Mouse (Mus musculus) forebrain, embryonic 15.5 days (tissue): Measurements from ENCODE around the gene Cldn7. TPM values are rescaled to one million over a fixed set of nuclear protein-coding genes. Genes with fewer than 3 reads are reported as not detected.

Experiments used
- ATAC-seq: fragments of 200-750 bp; cut with Nextera tagmentation; replicated peaks from 2 replicates; pipeline ENCODE4 v1.8.0; 2017; ENCODE audit warnings: mild to moderate bottlenecking, moderate TSS enrichment, moderate library complexity
- H3K27ac ChIP-seq: fragments of 300-500 bp; sonication (generic); replicated peaks from 2 replicates; pipeline ENCODE4 v1.5.1; 2015; ENCODE audit warnings: mild to moderate bottlenecking, inconsistent platforms
- H3K27me3 ChIP-seq: fragments of 300-500 bp; sonication (generic); 2 replicates; pipeline ENCODE4 v1.6.1; 2015; ENCODE audit warnings: inconsistent platforms
- H3K36me3 ChIP-seq: fragments of 300-500 bp; sonication (generic); 2 replicates; pipeline ENCODE4 v1.6.1; 2015; ENCODE audit warnings: mild to moderate bottlenecking, inconsistent platforms
- H3K4me1 ChIP-seq: fragments of 300-500 bp; sonication (generic); 2 replicates; pipeline ENCODE4 v1.6.1; 2015; ENCODE audit warnings: inconsistent platforms
- H3K4me2 ChIP-seq: fragments of 300-500 bp; sonication (generic); replicated peaks from 2 replicates; pipeline ENCODE4 v1.6.1; 2015; ENCODE audit warnings: mild to moderate bottlenecking, inconsistent platforms
- H3K4me3 ChIP-seq: fragments of 300-500 bp; sonication (generic); 2 replicates; pipeline ENCODE4 v1.5.1; 2015; ENCODE audit warnings: mild to moderate bottlenecking, inconsistent platforms
- H3K9ac ChIP-seq: fragments of 300-500 bp; sonication (generic); replicated peaks from 2 replicates; pipeline ENCODE4 v1.6.1; 2015; ENCODE audit warnings: mild to moderate bottlenecking, inconsistent platforms
- H3K9me3 ChIP-seq: fragments of 300-500 bp; sonication (generic); 2 replicates; pipeline ENCODE4 v1.6.1; 2016; ENCODE audit warnings: inconsistent platforms
- WGBS: fragments of 180-500 bp; shearing (Covaris S2); methylation state at CpG from one replicate; pipeline ENCODE4 v1.1.7; 2015; ENCODE audit warnings: mixed read lengths; 5-methylcytosine and 5-hydroxymethylcytosine counted together
- polyA plus RNA-seq: library from polyadenylated mRNA; unstranded; fragments of >200 nt; fragmentation: Nextera tagmentation; extraction: Ambion mirVana; gene quantifications from 2 replicates; pipeline ENCODE4 v1.2.1, GENCODE M21; 2015

Cldn7 gene
- polyA plus RNA-seq, 1 experiment from 2014 or later, result 0.56 TPM

DNA sequence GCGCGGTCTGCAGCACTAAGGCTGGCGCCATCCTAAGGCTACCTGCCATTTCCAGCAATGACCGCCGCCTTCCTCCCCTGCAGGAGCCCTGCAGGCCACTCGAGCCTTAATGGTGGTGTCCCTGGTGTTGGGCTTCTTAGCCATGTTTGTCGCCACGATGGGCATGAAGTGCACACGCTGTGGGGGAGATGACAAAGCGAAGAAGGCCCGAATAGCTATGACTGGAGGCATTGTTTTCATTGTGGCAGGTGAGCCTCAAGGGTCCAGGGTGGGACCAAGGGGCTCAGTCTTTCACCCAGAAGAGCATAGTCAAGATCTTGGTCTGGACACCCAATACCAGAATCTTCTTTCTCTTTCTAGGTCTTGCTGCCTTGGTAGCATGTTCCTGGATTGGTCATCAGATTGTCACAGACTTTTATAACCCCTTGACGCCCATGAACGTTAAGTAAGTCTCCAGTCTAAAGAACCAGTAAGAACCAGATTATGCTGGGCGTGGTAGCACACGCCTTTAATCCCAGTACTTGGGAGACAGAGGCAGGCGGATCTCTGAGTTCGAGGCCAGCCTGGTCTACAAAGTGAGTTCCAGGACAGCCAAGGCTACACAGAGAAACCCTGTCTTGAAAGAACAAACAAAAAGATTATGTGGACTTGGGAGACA lies 2.4 kb downstream of the Cldn7 start:
- H3K4me3 ChIP-seq, result peak overlapping the region; percentile 26
- no peak overlapping the region for H3K27ac ChIP-seq
- ATAC-seq, result no peak
- peaks cover 14% of the 10 kb centered on the region for H3K4me1 ChIP-seq
- WGBS, result 37% methylated on average over 17 of the region's 17 CpGs
- H3K9me3 ChIP-seq, result no peaks in the 10 kb centered on the region
- peaks cover 34% of the 10 kb centered on the region for H3K36me3 ChIP-seq
- H3K4me2 ChIP-seq, result peak overlapping the region; percentile 36
- H3K27me3 ChIP-seq, result peaks cover 57% of the 10 kb centered on the region
- H3K9ac ChIP-seq, result peak overlapping the region; percentile 5; the same call in 1 of the 2 replicates

DNA sequence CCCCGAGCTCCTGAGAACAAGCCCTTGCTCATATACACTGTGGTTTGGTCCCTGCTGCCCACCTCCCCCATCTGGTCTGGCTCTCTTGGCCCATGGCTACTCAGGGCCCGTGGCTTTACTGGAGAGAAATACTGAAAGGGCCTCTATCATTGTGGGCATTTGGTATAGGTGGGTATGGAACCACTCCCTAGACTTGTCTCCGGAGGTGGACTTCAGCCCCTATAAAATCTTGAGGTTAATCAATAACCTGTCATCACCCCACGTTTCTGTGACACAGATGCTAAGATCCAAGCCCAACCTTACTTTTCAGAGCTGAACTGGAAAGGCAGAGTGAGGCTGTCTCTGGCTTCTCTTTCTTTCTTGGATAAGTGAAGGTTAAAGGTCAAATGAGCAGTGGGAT lies 4.2 kb downstream of the Cldn7 start:
- Histone ChIP-seq H3K9me3 (no peaks in the 10 kb centered on the region), H3K27me3 (peaks cover 39% of the 10 kb centered on the region), H3K4me2 (no peak overlapping the region), H3K9ac (no peak overlapping the region), H3K27ac (no peak overlapping the region), H3K4me1 (peaks cover 14% of the 10 kb centered on the region), H3K4me3 (no peak overlapping the region), H3K36me3 (peaks cover 46% of the 10 kb centered on the region)
- no peak for ATAC-seq
- 93% methylated on average over 4 of the region's 4 CpGs for WGBS

DNA sequence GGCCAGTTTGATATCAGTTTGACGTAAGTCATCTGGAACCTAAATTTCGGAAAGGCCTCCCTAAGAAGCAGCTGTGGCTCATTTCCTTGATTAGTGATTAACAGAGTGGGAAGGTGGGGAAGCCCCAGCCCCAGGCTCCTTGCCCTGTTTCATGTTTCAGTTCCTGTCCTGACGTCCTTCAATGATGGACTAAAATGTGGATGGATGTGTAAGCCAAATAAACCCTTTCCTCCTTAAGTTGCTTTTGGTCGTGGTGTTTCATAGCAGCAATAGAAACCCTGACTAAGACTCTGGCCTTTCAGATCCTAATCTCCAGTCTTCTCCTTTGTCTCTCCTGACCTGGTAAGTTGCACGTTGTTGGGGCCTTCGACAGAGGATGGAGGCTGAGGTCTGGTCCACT lies 5.6 kb downstream of the Cldn7 start:
- Histone ChIP-seq H3K4me1 (peaks cover 14% of the 10 kb centered on the region), H3K36me3 (peaks cover 60% of the 10 kb centered on the region), H3K4me3 (no peak overlapping the region), H3K9me3 (no peaks in the 10 kb centered on the region), H3K4me2 (no peak overlapping the region), H3K27me3 (peaks cover 25% of the 10 kb centered on the region), H3K27ac (no peak overlapping the region), H3K9ac (no peak overlapping the region)
- no peak for ATAC-seq
- WGBS, result 91% methylated on average over 6 of the region's 6 CpGs

DNA sequence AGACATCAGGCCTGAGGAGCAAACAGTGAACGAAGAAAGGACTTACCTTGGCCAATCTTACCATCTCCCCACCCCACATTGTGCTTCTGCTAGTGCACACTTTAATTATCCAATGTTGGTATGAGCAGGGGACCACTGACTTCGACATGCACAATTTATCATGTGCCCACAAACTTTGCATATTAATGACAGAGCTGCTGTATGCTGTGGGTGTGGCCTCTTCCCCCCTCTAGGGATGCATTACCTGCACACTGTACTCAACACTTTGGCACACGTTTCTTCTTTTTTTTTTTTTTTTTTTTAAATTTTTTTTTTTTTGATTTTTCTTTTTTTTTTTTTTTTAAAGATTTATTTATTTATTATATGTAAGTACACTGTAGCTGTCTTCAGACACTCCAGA lies 6.2 kb downstream of the Cldn7 start:
- WGBS, result 86% methylated on average over 3 of the region's 3 CpGs
- peaks cover 21% of the 10 kb centered on the region for H3K27me3 ChIP-seq
- H3K36me3 ChIP-seq, result peaks cover 63% of the 10 kb centered on the region

DNA sequence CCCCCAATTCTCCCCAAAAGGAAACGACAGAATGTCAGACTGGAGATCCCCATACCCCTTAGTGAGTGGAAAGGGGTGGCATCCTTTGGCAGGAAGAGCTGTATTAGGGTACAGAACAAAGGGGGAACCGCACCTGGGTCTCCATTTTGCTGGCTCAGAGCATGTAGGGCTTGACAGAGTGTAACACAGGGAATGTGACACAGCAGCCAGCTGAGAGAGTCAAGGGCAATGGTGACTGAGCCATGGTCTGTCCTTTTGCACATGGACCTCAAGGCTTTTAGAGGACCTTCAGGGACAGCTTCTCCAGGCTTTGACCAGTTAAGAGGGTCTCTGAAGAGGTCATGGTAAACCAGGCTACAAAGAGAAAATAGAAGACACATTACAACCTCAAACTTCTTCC lies 10.3 kb downstream of the Cldn7 start:
- no peaks in the 10 kb centered on the region for H3K9me3 ChIP-seq
- no peak for ATAC-seq
- no peak overlapping the region for H3K27ac ChIP-seq
- peaks cover 62% of the 10 kb centered on the region for H3K36me3 ChIP-seq
- H3K27me3 ChIP-seq, result no peaks in the 10 kb centered on the region
- peaks cover 14% of the 10 kb centered on the region for H3K4me1 ChIP-seq
- 97% methylated on average over 2 of the region's 2 CpGs for WGBS
- no peak overlapping the region for H3K4me3 ChIP-seq
- H3K4me2 ChIP-seq, result no peak overlapping the region
- no peak overlapping the region for H3K9ac ChIP-seq

More for the DNA sequence above, 6.2 kb downstream of the Cldn7 start:
- Histone ChIP-seq H3K27ac (no peak overlapping the region), H3K9me3 (no peaks in the 10 kb centered on the region), H3K4me3 (no peak overlapping the region), H3K4me1 (peaks cover 9% of the 10 kb centered on the region), H3K4me2 (no peak overlapping the region), H3K9ac (no peak overlapping the region)
- ATAC-seq, result no peak

DNA sequence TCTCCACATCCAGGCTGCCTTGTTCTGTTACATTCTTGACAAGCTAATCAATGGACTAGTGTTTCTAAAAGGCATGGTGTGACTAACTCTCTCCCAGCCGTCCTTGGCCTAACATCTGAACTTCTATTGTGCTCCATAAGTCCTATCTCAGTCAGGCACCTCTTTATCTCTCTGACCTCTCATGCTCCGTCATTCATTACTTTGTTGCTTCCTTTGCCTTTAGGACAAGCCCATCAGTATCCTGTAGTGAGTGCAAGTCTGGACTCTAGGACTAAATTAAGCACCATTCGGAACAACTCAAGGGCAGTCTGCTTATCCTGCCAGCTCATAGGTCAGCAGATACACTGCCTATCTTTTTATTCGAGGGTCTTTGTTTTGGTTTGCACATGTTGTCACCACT lies 11.7 kb downstream of the Cldn7 start:
- H3K4me2 ChIP-seq, result no peak overlapping the region

DNA sequence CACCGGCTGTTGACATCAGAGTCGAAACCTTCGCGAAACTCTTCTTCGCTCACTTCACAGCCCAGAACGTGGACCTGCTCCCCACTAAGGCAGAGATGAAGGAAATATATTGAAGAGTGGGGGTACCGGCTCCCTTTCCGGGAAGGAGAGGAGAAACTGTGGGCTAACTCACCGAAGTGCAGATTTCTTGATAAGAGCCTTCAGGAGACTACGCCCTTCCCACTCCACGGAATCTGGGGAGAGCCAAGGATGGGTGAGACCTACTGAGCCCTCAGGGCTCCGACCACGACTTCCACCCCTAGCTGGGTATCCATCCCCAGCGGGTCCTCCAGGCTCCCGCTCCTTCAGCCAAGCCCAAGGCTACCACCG lies 15.2 kb downstream of the Cldn7 start:
- 4% methylated on average over 16 of the region's 16 CpGs for WGBS
- no peak; the same call in 1 of the 2 replicates for ATAC-seq

More for the DNA sequence above, 11.7 kb downstream of the Cldn7 start:
- Histone ChIP-seq H3K9me3 (no peaks in the 10 kb centered on the region), H3K4me3 (no peak overlapping the region), H3K27ac (no peak overlapping the region), H3K4me1 (peaks cover 14% of the 10 kb centered on the region), H3K36me3 (peaks cover 53% of the 10 kb centered on the region), H3K9ac (no peak overlapping the region), H3K27me3 (no peaks in the 10 kb centered on the region)
- WGBS, result 85% methylated on average over 4 of the region's 4 CpGs
- ATAC-seq, result no peak

DNA sequence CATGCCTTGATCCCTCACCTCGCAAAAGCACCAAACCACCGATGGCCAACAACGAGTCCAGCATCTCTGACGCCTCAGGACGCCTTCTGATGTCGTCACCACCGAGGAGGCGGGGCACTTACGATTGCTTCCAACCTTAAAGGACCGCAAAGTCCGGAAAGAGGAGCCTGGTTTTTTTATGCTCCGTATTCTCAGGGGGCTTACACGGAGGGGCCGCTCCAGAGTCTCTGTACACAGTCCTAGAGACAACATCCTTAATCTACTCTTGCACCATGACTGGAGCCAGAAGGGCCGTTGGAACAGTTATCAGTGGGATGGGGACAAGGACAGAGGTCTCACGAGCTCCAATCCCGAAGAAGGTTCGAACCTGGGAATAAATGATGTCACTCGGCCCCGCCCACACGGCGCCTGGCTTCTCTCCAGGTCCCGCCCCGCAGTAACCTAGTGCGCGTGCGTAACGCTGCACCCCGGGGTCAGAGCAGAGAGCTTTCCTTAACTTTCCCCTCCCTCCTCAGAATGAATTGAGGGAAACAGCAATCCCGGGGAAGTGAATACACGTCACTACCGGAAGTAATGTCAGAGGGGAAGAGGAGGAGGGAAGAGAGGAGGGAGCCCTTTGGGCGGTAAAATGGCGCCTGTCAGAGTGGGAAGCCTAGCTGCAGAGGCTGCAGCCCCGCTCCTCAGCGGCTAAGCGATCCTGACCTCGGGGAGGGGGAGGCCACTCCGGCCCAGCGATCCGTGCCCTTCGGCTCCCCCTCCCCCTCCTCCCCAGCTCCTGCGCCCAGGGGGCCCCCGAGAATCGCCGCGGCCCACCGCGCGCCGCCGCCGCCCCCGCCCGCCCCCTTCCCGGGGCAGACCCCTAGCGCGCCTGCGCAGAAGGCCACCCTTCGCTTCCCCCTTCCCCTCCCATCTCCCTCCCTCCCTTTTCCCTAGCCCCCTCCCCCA lies 15.9 kb downstream of the Cldn7 start:
- peak overlapping the region; percentile 74 for H3K4me3 ChIP-seq
- no peaks in the 10 kb centered on the region for H3K27me3 ChIP-seq
- under 1% methylated on average over 54 of the region's 60 CpGs for WGBS

More for the DNA sequence above, 15.2 kb downstream of the Cldn7 start:
- peaks cover 37% of the 10 kb centered on the region for H3K4me1 ChIP-seq
- peak overlapping the region; percentile 71 for H3K4me2 ChIP-seq
- no peaks in the 10 kb centered on the region for H3K27me3 ChIP-seq
- H3K4me3 ChIP-seq, result peak overlapping the region; percentile 74
- H3K36me3 ChIP-seq, result peaks cover 33% of the 10 kb centered on the region
- H3K9ac ChIP-seq, result peak overlapping the region; percentile 65
- no peaks in the 10 kb centered on the region for H3K9me3 ChIP-seq
- peak overlapping the region; percentile 100 for H3K27ac ChIP-seq

DNA sequence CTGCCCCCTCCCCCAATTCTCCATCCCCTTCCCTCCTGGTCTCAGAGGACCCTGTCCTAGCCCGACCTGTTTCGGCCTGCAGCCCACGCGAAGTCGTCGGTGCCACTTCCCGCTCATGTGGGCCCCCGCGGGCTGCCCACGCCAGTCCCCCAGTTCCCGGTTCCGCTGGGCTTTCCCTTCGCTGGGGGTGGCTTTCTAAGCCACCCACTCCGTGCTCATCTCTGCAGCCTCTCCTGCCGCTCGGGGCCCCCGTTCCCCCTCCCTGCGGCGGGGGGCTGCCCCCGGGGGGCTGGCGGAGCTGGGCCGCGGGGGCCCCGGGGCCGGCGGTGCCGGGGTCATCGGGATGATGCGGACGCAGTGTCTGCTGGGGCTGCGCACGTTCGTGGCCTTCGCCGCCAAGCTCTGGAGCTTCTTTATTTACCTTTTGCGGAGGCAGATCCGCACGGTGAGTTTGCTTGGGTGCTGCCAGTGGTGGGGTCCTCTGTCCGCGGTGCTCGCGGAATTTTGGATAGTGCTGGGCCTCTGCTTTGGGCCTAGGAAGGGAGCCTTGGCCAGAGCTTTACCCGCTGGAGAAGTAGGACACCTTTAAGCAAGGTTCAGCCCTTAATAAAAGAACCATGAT lies 16.7 kb downstream of the Cldn7 start, which contains the start of gene Ctdnep1:
Ctdnep1 (plus strand) TSS at position 16 of the 622 bp plus-strand sequence.
- peak within 1 kb of the TSS; percentile 100 for H3K27ac ChIP-seq
- H3K4me1 ChIP-seq, result peaks cover 37% of the 10 kb centered on the region
- H3K4me2 ChIP-seq, result peak within 1 kb of the TSS; percentile 71
- no peaks in the 10 kb centered on the region for H3K9me3 ChIP-seq
- H3K27me3 ChIP-seq, result no peaks in the 10 kb centered on the region
- ATAC-seq, result no peak; the same call in 1 of the 2 replicates
- H3K4me3 ChIP-seq, result peak within 1 kb of the TSS; percentile 74
- H3K36me3 ChIP-seq, result peaks cover 36% of the 10 kb centered on the region
- peak within 1 kb of the TSS; percentile 98 for H3K9ac ChIP-seq
- WGBS, result 0% methylated on average over 30 of the region's 43 CpGs

More for the DNA sequence above, 15.9 kb downstream of the Cldn7 start:
- peak overlapping the region; percentile 100 for H3K27ac ChIP-seq
- peaks cover 33% of the 10 kb centered on the region for H3K36me3 ChIP-seq
- ATAC-seq, result peak; percentile 95
- no peaks in the 10 kb centered on the region for H3K9me3 ChIP-seq
- peak overlapping the region; percentile 71 for H3K4me2 ChIP-seq
- H3K9ac ChIP-seq, result peak overlapping the region; percentile 98
- H3K4me1 ChIP-seq, result peaks cover 37% of the 10 kb centered on the region

DNA sequence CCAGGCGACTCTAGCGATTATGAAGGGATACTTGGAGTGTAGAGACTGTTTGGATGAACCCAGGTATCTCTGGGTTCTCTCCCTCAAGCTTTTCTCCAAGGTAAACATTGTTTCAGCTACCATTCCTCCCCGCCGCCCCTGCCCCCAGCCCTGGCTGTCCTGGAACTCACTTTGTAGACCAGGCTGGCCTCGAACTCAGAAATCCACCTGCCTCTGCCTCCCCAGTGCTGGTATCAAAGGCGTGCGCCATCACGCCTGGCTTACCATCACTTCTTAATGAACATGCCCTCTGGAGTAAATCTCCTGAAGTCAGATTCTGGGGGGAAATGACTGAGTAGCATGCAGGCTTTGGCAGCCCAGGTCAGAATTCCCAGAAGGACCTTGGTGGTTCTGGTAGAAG lies 17.6 kb downstream of the Cldn7 start, which contains the start of gene Elp5:
Elp5 (minus strand) TSS at position 293 of the 400 bp plus-strand sequence.
- Histone ChIP-seq H3K9me3 (no peaks in the 10 kb centered on the region), H3K4me1 (peaks cover 37% of the 10 kb centered on the region), H3K9ac (peak within 1 kb of the TSS; percentile 98), H3K4me3 (peak within 1 kb of the TSS; percentile 74), H3K27me3 (no peaks in the 10 kb centered on the region), H3K4me2 (peak within 1 kb of the TSS; percentile 71), H3K36me3 (peaks cover 40% of the 10 kb centered on the region), H3K27ac (peak within 1 kb of the TSS; percentile 100)
- 63% methylated on average over 8 of the region's 8 CpGs for WGBS
- ATAC-seq, result no peak

DNA sequence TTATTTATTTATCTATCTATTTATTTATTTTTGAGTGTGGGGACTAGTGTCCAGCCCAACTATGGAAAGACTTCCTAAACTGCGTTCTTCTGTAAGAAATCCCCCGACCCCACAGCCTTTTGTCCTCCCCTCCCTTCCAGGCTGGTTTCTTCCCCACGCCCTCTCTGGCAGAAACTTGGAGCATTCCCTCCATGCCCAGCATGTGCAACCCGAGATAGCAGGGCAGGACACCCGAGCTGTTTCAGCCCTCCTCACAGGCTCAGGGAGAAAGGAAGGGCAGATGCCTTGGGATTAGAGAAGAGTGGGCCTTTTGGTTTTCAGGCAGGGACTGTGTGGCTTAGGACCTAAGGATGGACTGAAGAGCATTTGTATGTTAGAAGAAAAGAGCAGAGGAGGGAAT lies 18.3 kb downstream of the Cldn7 start:
- H3K4me1 ChIP-seq, result peaks cover 37% of the 10 kb centered on the region
- H3K36me3 ChIP-seq, result peaks cover 40% of the 10 kb centered on the region
- peak overlapping the region; percentile 98; the same call in 1 of the 2 replicates for H3K9ac ChIP-seq
- peak overlapping the region; percentile 74 for H3K4me3 ChIP-seq
- peak overlapping the region; percentile 71 for H3K4me2 ChIP-seq
- WGBS, result 20% methylated on average over 5 of the region's 5 CpGs
- no peaks in the 10 kb centered on the region for H3K9me3 ChIP-seq
- no peak for ATAC-seq
- no peak overlapping the region for H3K27ac ChIP-seq
- no peaks in the 10 kb centered on the region for H3K27me3 ChIP-seq
